Mouse (Mus musculus) limb, embryonic 14.5 days (tissue): ENCODE data around the gene C1ql1. TPM values are rescaled to one million over a fixed set of nuclear protein-coding genes. Genes with fewer than 3 reads are reported as not detected.
A peak's percentile ranks its signal among the peaks of the same experiment; 100 is the strongest.

Experiments
- ATAC-seq: fragments of 200-750 bp; cut with Nextera tagmentation; 2 replicates; pipeline ENCODE4 v1.8.0; 2017; ENCODE audit warnings: low read depth, moderate number of reproducible peaks, moderate TSS enrichment; ENCODE audit not compliant: low FRiP score
- DNase-seq: peaks from one replicate; pipeline ENCODE4 v3.0.0-alpha.2; 2015; ENCODE audit warnings: low spot score
- H3K27ac ChIP-seq: fragments of 300-500 bp; sonication (generic); replicated peaks from 2 replicates; pipeline ENCODE4 v1.5.1; 2014; ENCODE audit warnings: low read depth, mild to moderate bottlenecking, low read length, moderate library complexity, mixed read lengths
- H3K27me3 ChIP-seq: fragments of 300-500 bp; sonication (generic); 2 replicates; pipeline ENCODE4 v1.6.1; 2014; ENCODE audit warnings: low read length, mixed read lengths; ENCODE audit not compliant: control insufficient read depth, insufficient read depth
- H3K36me3 ChIP-seq: fragments of 300-500 bp; sonication (generic); 2 replicates; pipeline ENCODE4 v1.6.1; 2014; ENCODE audit warnings: mild to moderate bottlenecking, low read length, moderate library complexity, mixed read lengths; ENCODE audit not compliant: control insufficient read depth, insufficient read depth
- H3K4me1 ChIP-seq: fragments of 300-500 bp; sonication (generic); 2 replicates; pipeline ENCODE4 v1.6.1; 2014; ENCODE audit warnings: antibody characterized with exemption, low read length, mixed read lengths; ENCODE audit not compliant: control insufficient read depth, insufficient read depth
- H3K4me2 ChIP-seq: fragments of 300-500 bp; sonication (generic); replicated peaks from 2 replicates; pipeline ENCODE4 v1.6.1; 2014; ENCODE audit warnings: low read depth, mild to moderate bottlenecking, low read length, moderate library complexity; ENCODE audit not compliant: severe bottlenecking
- H3K4me3 ChIP-seq: fragments of 300-500 bp; sonication (generic); replicated peaks from 2 replicates; pipeline ENCODE4 v1.5.1; 2014; ENCODE audit warnings: low read length
- H3K9ac ChIP-seq: fragments of 300-500 bp; sonication (generic); 2 replicates; pipeline ENCODE4 v1.6.1; 2014; ENCODE audit warnings: mild to moderate bottlenecking, low read depth, low read length, moderate library complexity; ENCODE audit not compliant: severe bottlenecking
- H3K9me3 ChIP-seq: fragments of 300-500 bp; sonication (generic); 2 replicates; pipeline ENCODE4 v1.6.1; 2016; ENCODE audit warnings: low read length; ENCODE audit not compliant: control insufficient read depth
- POLR2A ChIP-seq: fragments of 200-500 bp; IDR thresholded peaks from 2 replicates; pipeline ENCODE4 v1.8.0; 2012; ENCODE audit warnings: inconsistent platforms, mild to moderate bottlenecking, moderate library complexity, borderline replicate concordance; ENCODE audit not compliant: insufficient read depth, insufficient read length; ENCODE audit errors: extremely low read depth
- WGBS: fragments of 180-500 bp; shearing (Covaris S2); extraction: QIAGEN DNeasy Blood & Tissue Kit; methylation state at CpG from one replicate; pipeline ENCODE4 v1.1.7; 2014; 5-methylcytosine and 5-hydroxymethylcytosine counted together
- polyA plus RNA-seq, 2 experiments: library from polyadenylated mRNA; depleted of rRNA in 1 of 2; stranded (reverse) in 1 of 2; unstranded in 1 of 2; fragments of >200 nt; fragmentation: Nextera tagmentation in 1 of 2; extraction: Ambion mirVana in 1 of 2; gene quantifications; 2 replicates each; pipeline versions ENCODE4 v1.2.1 to v1.2.3; 2012 to 2014

The C1ql1 gene
- polyA plus RNA-seq (2012; rRNA removed) (3.3 and 4.8 TPM in 2 replicates), polyA plus RNA-seq (2014; fragmentation: Nextera tagmentation; extraction: Ambion mirVana) (1.9 and 3.8 TPM in 2 replicates)

- Histone ChIP-seq H3K4me2 (peak within 1 kb of the TSS; percentile 66), H3K9ac (peak within 1 kb of the TSS; percentile 54), H3K27me3 (peaks cover 92% of the 10 kb centered on the region), H3K36me3 (no peaks in the 10 kb centered on the region), H3K4me1 (peaks cover 27% of the 10 kb centered on the region), H3K9me3 (no peaks in the 10 kb centered on the region), H3K27ac (no peak within 1 kb of the TSS), H3K4me3 (peak within 1 kb of the TSS; percentile 37)
- TF ChIP-seq POLR2A = 0 out of 2 replicates have a peak, but pooled peaks have one; percentile 25
- DNase-seq = peak; percentile 87
- peak; percentile 92 for ATAC-seq
- WGBS = under 1% methylated on average over 62 of the region's 87 CpGs
Measured at GRCm38 (mm10) chr11:102946265-102946991, at the start of gene C1ql1. TSS of gene C1ql1 (minus strand) at chr11:102946688.

- Histone ChIP-seq H3K4me1 (peaks cover 10% of the 10 kb centered on the region; the same call in 1 of the 2 replicates), H3K27me3 (peaks cover 20% of the 10 kb centered on the region), H3K27ac (no peak overlapping the region), H3K4me2 (no peak overlapping the region), H3K9ac (no peak overlapping the region), H3K36me3 (peaks cover 63% of the 10 kb centered on the region), H3K4me3 (no peak overlapping the region), H3K9me3 (no peaks in the 10 kb centered on the region)
- TF ChIP-seq POLR2A = no peak
- DNase-seq (no peak), ATAC-seq (no peak)
- WGBS = 92% methylated on average over 18 of the region's 18 CpGs
Measured at GRCm38 (mm10) chr11:102994952-102995351, 48.5 kb upstream of the C1ql1 start.

- WGBS = 48% methylated on average over 17 of the region's 17 CpGs
- Histone ChIP-seq H3K27me3 (peaks cover 32% of the 10 kb centered on the region), H3K4me3 (no peak overlapping the region), H3K4me2 (no peak overlapping the region), H3K9me3 (no peaks in the 10 kb centered on the region), H3K36me3 (peaks cover 49% of the 10 kb centered on the region), H3K9ac (no peak overlapping the region), H3K4me1 (peaks cover 15% of the 10 kb centered on the region; the same call in 1 of the 2 replicates), H3K27ac (no peak overlapping the region)
- ATAC-seq (no peak), DNase-seq (no peak)
- no peak for TF ChIP-seq POLR2A
Measured at GRCm38 (mm10) chr11:102993420-102994029, 47.0 kb upstream of the C1ql1 start.

DNA sequence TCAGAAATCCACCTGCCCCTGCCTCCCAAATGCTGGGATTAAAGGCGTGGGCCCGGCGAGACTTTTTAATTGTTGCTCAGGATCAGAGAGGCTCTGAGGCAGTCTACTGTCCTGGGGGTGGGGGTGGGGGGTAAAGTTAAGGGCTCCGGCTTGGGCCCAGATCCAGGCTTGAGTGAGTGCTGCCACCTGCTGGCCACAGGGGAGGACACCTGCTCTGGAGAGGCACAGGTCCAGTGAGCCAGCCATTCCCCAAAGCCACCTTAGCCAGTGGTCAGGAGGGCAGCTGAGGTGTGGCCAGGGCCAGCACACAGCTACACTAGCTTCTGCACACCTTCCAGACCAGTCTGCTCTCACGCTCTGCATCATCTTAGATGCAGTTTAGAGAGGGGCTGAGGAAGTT is 46.5 kb upstream of the C1ql1 start:
- peak; percentile 49 for ATAC-seq
- TF ChIP-seq POLR2A = no peak
- DNase-seq = peak; percentile 58
- no peak overlapping the region for H3K9ac ChIP-seq
- H3K4me2 ChIP-seq = no peak overlapping the region
- 3% methylated on average over 5 of the region's 5 CpGs for WGBS
- no peak overlapping the region for H3K4me3 ChIP-seq
- no peaks in the 10 kb centered on the region for H3K9me3 ChIP-seq
- H3K4me1 ChIP-seq = peaks cover 15% of the 10 kb centered on the region; the same call in 1 of the 2 replicates
- H3K27ac ChIP-seq = no peak overlapping the region
- H3K27me3 ChIP-seq = peaks cover 32% of the 10 kb centered on the region
- peaks cover 43% of the 10 kb centered on the region for H3K36me3 ChIP-seq

DNA sequence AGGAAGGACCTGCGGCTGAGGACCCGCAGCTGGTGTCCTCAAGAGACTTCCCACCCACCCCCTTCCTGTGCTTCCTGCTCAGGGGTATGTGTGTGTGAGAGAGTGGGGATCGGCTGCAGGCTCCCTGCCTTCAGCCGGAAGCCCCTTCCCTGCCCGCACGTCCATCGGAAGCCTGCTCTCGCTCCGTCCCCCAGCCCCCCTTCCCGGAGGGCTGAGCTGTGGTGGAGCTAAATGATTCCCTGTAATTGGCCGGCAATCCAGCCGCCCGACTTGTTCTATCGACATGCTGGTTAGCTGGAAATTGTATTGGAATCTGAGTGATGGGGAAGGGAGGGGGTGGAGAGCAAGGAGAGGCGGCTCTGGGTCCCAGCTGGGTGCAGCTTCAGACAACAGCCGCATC is 45.2 kb upstream of the C1ql1 start:
- Histone ChIP-seq H3K4me2 (peak overlapping the region; percentile 32), H3K27me3 (peaks cover 32% of the 10 kb centered on the region), H3K9me3 (no peaks in the 10 kb centered on the region), H3K4me3 (peak overlapping the region; percentile 14; the same call in 1 of the 2 replicates), H3K4me1 (peaks cover 15% of the 10 kb centered on the region; the same call in 1 of the 2 replicates), H3K36me3 (peaks cover 31% of the 10 kb centered on the region), H3K27ac (no peak overlapping the region), H3K9ac (no peak overlapping the region)
- DNase-seq (no peak), ATAC-seq (no peak)
- WGBS = 2% methylated on average over 16 of the region's 16 CpGs
- no peak for TF ChIP-seq POLR2A
